Mouse (Mus musculus) intestine, embryonic 14.5 days (tissue): ENCODE measurements around the gene Slc45a2. TPM values are rescaled to one million over a fixed set of nuclear protein-coding genes. Genes with fewer than 3 reads are reported as not detected.
A peak's percentile ranks its signal among the peaks of the same experiment; 100 is the strongest.

Experiments used
- ATAC-seq: fragments of 200-750 bp; cut with Nextera tagmentation; replicated peaks from 2 replicates; pipeline ENCODE4 v1.8.0; 2017; ENCODE audit warnings: low read depth, moderate number of reproducible peaks, moderate TSS enrichment, moderate library complexity; ENCODE audit not compliant: low FRiP score, low TSS enrichment
- DNase-seq: peaks from one replicate; pipeline ENCODE4 v3.0.0-alpha.2; 2018; ENCODE audit warnings: low spot score
- H3K27ac ChIP-seq: fragments of 300-500 bp; sonication (generic); 2 replicates; pipeline ENCODE4 v1.5.1; 2014; ENCODE audit warnings: low read depth, mild to moderate bottlenecking, control low read depth
- H3K27me3 ChIP-seq: fragments of 300-500 bp; sonication (generic); replicated peaks from 2 replicates; pipeline ENCODE4 v1.6.1; 2014; ENCODE audit warnings: low read length, control low read depth; ENCODE audit not compliant: control insufficient read depth, insufficient read depth
- H3K36me3 ChIP-seq: fragments of 300-500 bp; sonication (generic); 2 replicates; pipeline ENCODE4 v1.6.1; 2014; ENCODE audit warnings: low read length, control low read depth; ENCODE audit not compliant: control insufficient read depth, insufficient read depth
- H3K4me1 ChIP-seq: fragments of 300-500 bp; sonication (generic); replicated peaks from 2 replicates; pipeline ENCODE4 v1.6.1; 2014; ENCODE audit warnings: low read length, control low read depth, mixed read lengths; ENCODE audit not compliant: control insufficient read depth, insufficient read depth
- H3K4me2 ChIP-seq: fragments of 300-500 bp; sonication (generic); 2 replicates; pipeline ENCODE4 v1.6.1; 2014; ENCODE audit warnings: low read length
- H3K4me3 ChIP-seq: fragments of 300-500 bp; sonication (generic); 2 replicates; pipeline ENCODE4 v1.5.1; 2014; ENCODE audit warnings: low read depth, low read length, control low read depth, mixed read lengths
- H3K9ac ChIP-seq: fragments of 300-500 bp; sonication (generic); 2 replicates; pipeline ENCODE4 v1.6.1; 2014; ENCODE audit warnings: mild to moderate bottlenecking, low read length
- H3K9me3 ChIP-seq: fragments of 300-500 bp; sonication (generic); 2 replicates; pipeline ENCODE4 v1.6.1; 2016; ENCODE audit warnings: low read length, control low read depth; ENCODE audit not compliant: control insufficient read depth
- WGBS: fragments of 180-500 bp; shearing (Covaris S2); extraction: QIAGEN DNeasy Blood & Tissue Kit; methylation state at CpG from one replicate; pipeline ENCODE4 v1.1.7; 2014; 5-methylcytosine and 5-hydroxymethylcytosine counted together
- polyA plus RNA-seq: library from polyadenylated mRNA; unstranded; fragments of >200 nt; fragmentation: Nextera tagmentation; extraction: Ambion mirVana; gene quantifications from 2 replicates; pipeline ENCODE4 v1.2.1, GENCODE M21; 2014

Gene Slc45a2
- polyA plus RNA-seq, 1 experiment from 2014 or later, result not detected

- ATAC-seq, result no peak
Measured at GRCm38 (mm10) chr15:11026801-11027561, 26.5 kb downstream of the Slc45a2 start.

DNA sequence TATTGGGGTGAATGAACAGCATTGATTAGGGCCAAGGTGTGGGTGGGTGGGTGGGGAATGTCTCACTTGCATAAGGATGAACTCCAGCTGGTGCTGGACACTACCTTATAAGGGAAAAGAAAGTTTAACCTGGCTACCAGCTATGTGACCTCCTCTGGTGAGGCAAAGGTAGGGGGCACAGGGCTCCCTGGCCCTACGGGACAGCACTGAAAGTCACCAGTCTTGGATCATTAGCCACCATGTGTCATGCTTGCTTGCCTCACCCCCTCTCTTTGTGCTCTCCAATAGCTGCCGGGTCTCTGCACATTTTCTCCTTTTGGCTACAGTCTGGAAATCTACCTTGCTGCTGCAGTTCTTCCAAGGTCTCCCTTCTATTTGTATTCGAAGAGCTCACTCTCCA is 29.7 kb downstream of the Slc45a2 start:
- Histone ChIP-seq H3K9ac (no peak overlapping the region), H3K27me3 (peaks cover 15% of the 10 kb centered on the region), H3K4me1 (no peaks in the 10 kb centered on the region), H3K4me2 (no peak overlapping the region), H3K9me3 (no peaks in the 10 kb centered on the region), H3K27ac (no peak overlapping the region), H3K4me3 (no peak overlapping the region), H3K36me3 (no peaks in the 10 kb centered on the region)
- ATAC-seq, result no peak
- 89% methylated on average over 3 of the region's 3 CpGs for WGBS
- DNase-seq, result no peak

More at GRCm38 (mm10) chr15:11026801-11027561, 26.5 kb downstream of the Slc45a2 start:
- Histone ChIP-seq H3K9ac (no peak overlapping the region), H3K9me3 (no peaks in the 10 kb centered on the region), H3K27ac (no peak overlapping the region), H3K27me3 (no peaks in the 10 kb centered on the region), H3K4me1 (no peaks in the 10 kb centered on the region), H3K4me2 (no peak overlapping the region), H3K36me3 (no peaks in the 10 kb centered on the region), H3K4me3 (no peak overlapping the region)
- DNase-seq, result no peak
- 62% methylated on average over 4 of the region's 4 CpGs for WGBS

DNA sequence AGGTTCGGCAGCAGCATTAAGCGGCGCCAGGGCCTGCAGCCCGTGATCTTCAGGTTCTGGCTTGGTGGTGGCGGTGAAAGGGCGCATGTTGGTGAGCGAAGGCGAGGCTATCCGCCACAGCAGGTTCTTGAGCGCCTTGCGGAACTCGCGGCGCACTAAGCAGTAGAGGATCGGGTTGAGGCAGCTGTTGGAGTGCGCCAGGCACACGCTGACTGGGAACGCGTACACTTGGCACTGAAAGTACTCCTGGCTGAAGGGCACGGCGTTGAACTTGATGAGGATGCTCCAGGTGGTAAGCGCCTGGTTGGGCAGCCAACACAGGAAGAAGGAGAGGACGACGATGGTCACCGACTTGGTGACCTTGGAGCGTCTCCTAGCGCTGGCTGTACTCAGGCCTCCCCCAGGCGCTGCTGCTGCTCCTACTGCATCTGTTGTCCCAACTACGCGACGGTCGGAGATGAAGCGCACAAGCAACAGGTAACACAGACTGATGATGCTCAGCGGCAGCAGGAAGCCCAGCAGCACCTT is 35.5 kb downstream of the Slc45a2 start:
- ATAC-seq (no peak), DNase-seq (peak; percentile 56)
- Histone ChIP-seq H3K4me3 (peak overlapping the region; percentile 38), H3K4me1 (peaks cover 18% of the 10 kb centered on the region), H3K9ac (no peak overlapping the region), H3K27ac (no peak overlapping the region), H3K4me2 (peak overlapping the region; percentile 61), H3K9me3 (no peaks in the 10 kb centered on the region), H3K27me3 (peaks cover 47% of the 10 kb centered on the region), H3K36me3 (no peaks in the 10 kb centered on the region)
- WGBS, result 4% methylated on average over 34 of the region's 34 CpGs

GRCm38 (mm10) chr15:11036535-11037375 is 36.2 kb downstream of the Slc45a2 start:
- no peak overlapping the region for H3K9ac ChIP-seq
- ATAC-seq, result 0 out of 2 replicates have a peak, but pooled peaks have one; percentile 40
- WGBS, result 2% methylated on average over 49 of the region's 49 CpGs
- no peaks in the 10 kb centered on the region for H3K36me3 ChIP-seq
- peak; percentile 68 for DNase-seq
- no peaks in the 10 kb centered on the region for H3K9me3 ChIP-seq
- H3K4me2 ChIP-seq, result peak overlapping the region; percentile 61
- no peak overlapping the region for H3K27ac ChIP-seq
- H3K27me3 ChIP-seq, result peaks cover 47% of the 10 kb centered on the region
- H3K4me3 ChIP-seq, result peak overlapping the region; percentile 38
- H3K4me1 ChIP-seq, result peaks cover 18% of the 10 kb centered on the region

GRCm38 (mm10) chr15:11037376-11037695 is 36.8 kb downstream of the Slc45a2 start:
- Histone ChIP-seq H3K4me3 (peak overlapping the region; percentile 38), H3K4me2 (peak overlapping the region; percentile 61), H3K36me3 (no peaks in the 10 kb centered on the region), H3K9me3 (no peaks in the 10 kb centered on the region), H3K27ac (no peak overlapping the region), H3K9ac (no peak overlapping the region), H3K27me3 (peaks cover 47% of the 10 kb centered on the region), H3K4me1 (peaks cover 18% of the 10 kb centered on the region)
- DNase-seq, result peak; percentile 71
- 3% methylated on average over 8 of the region's 8 CpGs for WGBS
- ATAC-seq, result 0 out of 2 replicates have a peak, but pooled peaks have one; percentile 20

DNA sequence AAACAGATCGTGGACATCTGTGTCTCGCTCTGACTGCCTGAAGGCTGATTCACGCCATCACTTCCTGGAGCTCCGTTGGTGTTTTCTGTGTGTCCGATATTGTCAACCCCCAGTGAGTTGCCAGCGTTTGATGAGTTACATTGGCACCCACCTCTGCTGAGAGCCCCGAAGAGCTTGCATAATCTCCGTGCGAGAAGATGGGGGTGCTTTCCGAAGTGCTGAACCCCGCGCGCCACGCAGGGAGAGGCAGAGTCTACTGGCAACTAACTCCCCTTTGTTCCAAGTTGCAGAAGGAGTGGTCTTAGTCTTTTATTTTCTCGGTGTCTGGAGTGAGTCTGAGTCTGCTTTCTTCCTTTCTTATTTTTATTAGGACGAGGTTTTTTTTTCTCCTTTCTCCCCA is 37.2 kb downstream of the Slc45a2 start, which contains the start of gene Rxfp3:
Gene Rxfp3, minus strand, starts transcription at position 281 of the 400 bp plus-strand sequence.
- Histone ChIP-seq H3K27me3 (peaks cover 47% of the 10 kb centered on the region), H3K4me2 (peak within 1 kb of the TSS; percentile 61), H3K4me1 (peaks cover 18% of the 10 kb centered on the region), H3K9me3 (no peaks in the 10 kb centered on the region), H3K9ac (no peak within 1 kb of the TSS), H3K36me3 (no peaks in the 10 kb centered on the region), H3K4me3 (peak within 1 kb of the TSS; percentile 38), H3K27ac (no peak within 1 kb of the TSS)
- ATAC-seq (no peak), DNase-seq (peak; percentile 58)
- 6% methylated on average over 16 of the region's 16 CpGs for WGBS

GRCm38 (mm10) chr15:11038476-11038875 is 38.0 kb downstream of the Slc45a2 start:
- under 1% methylated on average over 12 of the region's 12 CpGs for WGBS
- peak; percentile 85 for DNase-seq
- no peak for ATAC-seq

DNA sequence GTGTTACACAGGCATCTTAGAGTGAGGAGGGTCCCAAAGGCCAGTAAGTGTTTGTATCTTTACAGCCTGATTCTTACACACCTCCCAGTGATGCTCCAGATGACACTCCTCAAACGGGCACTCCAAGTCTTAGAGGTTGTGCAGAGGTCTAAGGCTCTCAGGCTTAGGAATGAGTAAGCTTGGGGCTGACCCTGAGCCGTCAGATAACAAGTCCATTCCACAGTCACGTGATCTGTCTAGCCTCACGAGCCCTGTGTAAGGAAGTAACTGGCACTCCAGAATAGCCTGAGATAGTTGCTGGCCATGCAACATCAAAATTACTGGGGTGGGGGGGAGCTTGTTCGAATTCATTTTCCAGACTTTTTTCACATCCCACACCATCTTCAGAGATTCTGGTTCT is 39.5 kb downstream of the Slc45a2 start:
- WGBS, result 38% methylated on average over 5 of the region's 5 CpGs
- Histone ChIP-seq H3K36me3 (no peaks in the 10 kb centered on the region), H3K9ac (no peak overlapping the region), H3K9me3 (no peaks in the 10 kb centered on the region), H3K27me3 (peaks cover 34% of the 10 kb centered on the region), H3K27ac (no peak overlapping the region), H3K4me1 (peaks cover 18% of the 10 kb centered on the region), H3K4me3 (no peak overlapping the region), H3K4me2 (no peak overlapping the region)
- no peak for ATAC-seq
- DNase-seq, result no peak

More at GRCm38 (mm10) chr15:11038476-11038875, 38.0 kb downstream of the Slc45a2 start:
- Histone ChIP-seq H3K36me3 (no peaks in the 10 kb centered on the region), H3K4me3 (no peak overlapping the region), H3K9me3 (no peaks in the 10 kb centered on the region), H3K27me3 (peaks cover 47% of the 10 kb centered on the region), H3K4me2 (no peak overlapping the region), H3K27ac (no peak overlapping the region), H3K4me1 (peaks cover 18% of the 10 kb centered on the region), H3K9ac (no peak overlapping the region)
